Mouse (Mus musculus) brain, embryonic 14.5 days (tissue): Measurements from ENCODE around the gene Btbd35f13. TPM values are rescaled to one million over a fixed set of nuclear protein-coding genes. Genes with fewer than 3 reads are reported as not detected.
"Not testable (repeated sequence)": the region's sequence is repeated elsewhere in the genome, so short reads cannot be mapped to it uniquely, and the experiment has no call there.

ENCODE experiments used
- DNase-seq: peaks from one replicate; pipeline ENCODE4 v3.0.0-alpha.2; 2011; ENCODE audit warnings: low read depth
- polyA plus RNA-seq: library from polyadenylated mRNA; depleted of rRNA; stranded (reverse); fragments of >200 nt; gene quantifications from 2 replicates; pipeline ENCODE4 v1.2.3, GENCODE M21; 2012; rRNA removed

Btbd35f13 gene
- not detected in 2 replicates for polyA plus RNA-seq

GRCm38 (mm10) chrX:33656872-33657271 lies at the start of gene Btbd35f13:
Gene Btbd35f13 (plus strand): TSS chrX:33657172.
- not testable (repeated sequence) for DNase-seq

- DNase-seq: not testable (repeated sequence)
These were observed 45.3 kb downstream of the Btbd35f13 start, which contains the start of gene Btbd35f14 for GRCm38 (mm10) chrX:33702249-33702648. Gene Btbd35f14 (minus strand): TSS chrX:33702349.

Other genes starting within 250 kb of the Btbd35f13 start
- not detected in 2 replicates for gene Btbd35f15, start 79.9 kb upstream of the Btbd35f13 start, polyA plus RNA-seq
- not detected in 2 replicates for gene Btbd35f14, start 45.2 kb downstream of the Btbd35f13 start, polyA plus RNA-seq